Mouse (Mus musculus): Measurements from ENCODE around the gene Ergic1.

DNA sequence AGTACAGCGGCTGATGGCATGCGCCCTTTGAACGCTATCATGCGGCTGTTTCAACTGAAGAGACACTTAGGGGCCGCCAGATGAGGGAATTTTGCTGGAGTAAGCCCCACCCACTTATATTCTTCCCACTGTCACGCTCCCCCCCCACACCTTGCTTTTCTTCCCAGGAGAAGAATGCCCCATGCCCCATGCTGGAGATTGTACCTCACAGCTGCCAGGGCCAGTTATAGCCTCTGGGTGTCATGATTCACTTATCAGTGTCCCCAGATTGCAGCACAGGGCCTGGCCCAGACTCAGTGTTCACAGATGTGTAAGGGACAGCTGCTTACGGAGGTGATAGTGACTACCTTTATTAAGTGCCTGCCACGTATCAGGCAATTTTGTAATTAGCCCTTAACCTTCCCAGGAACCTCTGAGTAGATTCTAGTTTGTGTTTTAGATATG, 84.1 kb downstream of the Ergic1 start:
- TF ChIP-seq POLR2A (IDR thresholded peaks at IDR 0.05; ENCODE audit: borderline replicate concordance, low read depth, low read length), result no peak
- no peak for TF ChIP-seq CTCF (IDR thresholded peaks at IDR 0.05; ENCODE audit: low read depth, low read length)
